Mouse (Mus musculus) heart, postnatal 0 days (tissue): ENCODE measurements at regions not wholly inside any gene's neighbourhood (a gene's known extent, or its start where the extent isn't known, plus 50 kb on each side); places are given as distances from the start of the nearest gene placed in this dataset.
A peak's percentile ranks its signal among the peaks of the same experiment; 100 is the strongest.

ENCODE experiments used
- ATAC-seq: fragments of 200-750 bp; cut with Nextera tagmentation; 2 replicates; pipeline ENCODE4 v1.8.0; 2017; ENCODE audit warnings: low read depth, moderate number of reproducible peaks, moderate library complexity; ENCODE audit not compliant: insufficient read depth
- DNase-seq: peaks from one replicate; pipeline ENCODE4 v3.0.0-alpha.2; 2016; ENCODE audit warnings: low spot score
- H3K27ac ChIP-seq: fragments of 300-500 bp; sonication (generic); 2 replicates; pipeline ENCODE4 v1.5.1; 2014; ENCODE audit warnings: low read depth, mild to moderate bottlenecking
- H3K27me3 ChIP-seq: fragments of 300-500 bp; sonication (generic); 2 replicates; pipeline ENCODE4 v1.6.1; 2014; ENCODE audit warnings: low read length, mixed read lengths; ENCODE audit not compliant: control insufficient read depth, insufficient read depth
- H3K36me3 ChIP-seq: fragments of 300-500 bp; sonication (generic); replicated peaks from 2 replicates; pipeline ENCODE4 v1.6.1; 2014; ENCODE audit warnings: low read length, mixed read lengths; ENCODE audit not compliant: control insufficient read depth, insufficient read depth
- H3K4me1 ChIP-seq: fragments of 300-500 bp; sonication (generic); 2 replicates; pipeline ENCODE4 v1.6.1; 2014; ENCODE audit warnings: antibody characterized with exemption; ENCODE audit not compliant: control insufficient read depth, insufficient read depth
- H3K4me2 ChIP-seq: fragments of 300-500 bp; sonication (generic); 2 replicates; pipeline ENCODE4 v1.6.1; 2014; ENCODE audit warnings: low read depth, mild to moderate bottlenecking, low read length, moderate library complexity
- H3K4me3 ChIP-seq: fragments of 300-500 bp; sonication (generic); 2 replicates; pipeline ENCODE4 v1.5.1; 2014; ENCODE audit warnings: low read depth, low read length
- H3K9ac ChIP-seq: fragments of 300-500 bp; sonication (generic); replicated peaks from 2 replicates; pipeline ENCODE4 v1.6.1; 2014; ENCODE audit warnings: low read depth, low read length, mixed read lengths
- H3K9me3 ChIP-seq: fragments of 300-500 bp; sonication (generic); replicated peaks from 2 replicates; pipeline ENCODE4 v1.6.1; 2016; ENCODE audit warnings: low read length; ENCODE audit not compliant: control insufficient read depth
- CTCF ChIP-seq: IDR thresholded peaks from 2 replicates; pipeline ENCODE4 v1.5.1; 2016; ENCODE audit warnings: antibody characterized with exemption, control low read depth, low read depth
- EP300 ChIP-seq: IDR thresholded peaks from 2 replicates; pipeline ENCODE4 v1.6.1; 2016; ENCODE audit warnings: antibody characterized with exemption, low read depth
- WGBS: fragments of 180-500 bp; shearing (Covaris S2); extraction: QIAGEN DNeasy Blood & Tissue Kit; methylation state at CpG from one replicate; pipeline ENCODE4 v1.1.7; 2014; 5-methylcytosine and 5-hydroxymethylcytosine counted together

DNA sequence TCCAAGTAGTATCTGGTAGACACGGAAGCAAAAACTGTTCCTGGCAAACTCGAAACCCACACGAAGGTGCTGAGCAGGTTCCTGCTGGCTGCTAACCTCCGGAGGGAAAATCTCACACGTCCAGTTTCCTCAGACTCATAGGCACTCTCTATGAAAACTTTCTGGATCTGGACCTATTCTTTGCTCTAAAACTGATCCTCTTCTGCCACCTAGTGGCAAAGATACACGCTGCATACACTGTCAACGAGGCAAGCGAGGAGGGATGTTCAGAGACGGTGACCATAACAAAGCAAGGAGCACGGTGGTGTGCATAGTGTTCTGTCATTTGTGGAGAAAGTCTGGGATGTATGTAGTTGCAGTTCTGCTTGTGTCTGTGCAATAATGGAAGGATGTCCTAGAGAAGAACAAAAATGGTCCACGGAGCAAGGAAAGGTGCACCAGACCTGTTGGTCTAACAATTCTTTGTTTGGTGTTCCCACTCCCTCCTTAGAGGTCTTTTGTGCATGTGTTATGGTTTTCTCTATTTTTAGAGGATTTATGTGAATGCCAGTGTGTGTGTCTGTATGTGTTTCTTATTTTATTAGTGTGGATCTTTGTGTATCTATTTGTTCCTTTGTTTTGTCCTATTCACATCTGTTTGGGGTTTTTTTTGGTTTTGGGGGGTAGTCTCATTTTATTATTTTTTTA lies 57.0 kb upstream of the Siglech start:
- ATAC-seq (peak; percentile 53; the same call in 1 of the 2 replicates), DNase-seq (peak; percentile 59)
- Histone ChIP-seq H3K27ac (no peak overlapping the region), H3K4me2 (no peak overlapping the region), H3K9ac (no peak overlapping the region), H3K36me3 (no peaks in the 10 kb centered on the region), H3K4me3 (no peak overlapping the region), H3K27me3 (no peaks in the 10 kb centered on the region), H3K4me1 (no peaks in the 10 kb centered on the region), H3K9me3 (no peaks in the 10 kb centered on the region)
- WGBS, result 10% methylated on average over 11 of the region's 11 CpGs
- TF ChIP-seq CTCF (peak; percentile 92), EP300 (no peak)
